Mouse (Mus musculus) embryonic facial prominence, embryonic 13.5 days (tissue): ENCODE results near the gene Dclk3. TPM values are rescaled to one million over a fixed set of nuclear protein-coding genes. Genes with fewer than 3 reads are reported as not detected.

Source experiments
- ATAC-seq: fragments of 200-750 bp; cut with Nextera tagmentation; 2 replicates; pipeline ENCODE4 v1.8.0; 2017; ENCODE audit warnings: low read depth; ENCODE audit not compliant: insufficient number of reproducible peaks, insufficient read depth, low FRiP score, low TSS enrichment
- H3K27ac ChIP-seq: fragments of 300-500 bp; sonication (generic); 2 replicates; pipeline ENCODE4 v1.5.1; 2015; ENCODE audit warnings: moderate library complexity, mild to moderate bottlenecking, inconsistent platforms
- H3K27me3 ChIP-seq: fragments of 300-500 bp; sonication (generic); 2 replicates; pipeline ENCODE4 v1.6.1; 2015; ENCODE audit warnings: mild to moderate bottlenecking, inconsistent platforms
- H3K36me3 ChIP-seq: fragments of 300-500 bp; sonication (generic); 2 replicates; pipeline ENCODE4 v1.6.1; 2015; ENCODE audit warnings: mild to moderate bottlenecking, inconsistent platforms
- H3K4me1 ChIP-seq: fragments of 300-500 bp; sonication (generic); 2 replicates; pipeline ENCODE4 v1.6.1; 2015; ENCODE audit warnings: inconsistent platforms
- H3K4me2 ChIP-seq: fragments of 300-500 bp; sonication (generic); 2 replicates; pipeline ENCODE4 v1.6.1; 2015; ENCODE audit warnings: moderate library complexity, mild to moderate bottlenecking, inconsistent platforms
- H3K4me3 ChIP-seq: fragments of 300-500 bp; sonication (generic); 2 replicates; pipeline ENCODE4 v1.5.1; 2015; ENCODE audit warnings: mild to moderate bottlenecking, inconsistent platforms
- H3K9ac ChIP-seq: fragments of 300-500 bp; sonication (generic); 2 replicates; pipeline ENCODE4 v1.6.1; 2015; ENCODE audit warnings: mild to moderate bottlenecking, inconsistent platforms
- H3K9me3 ChIP-seq: fragments of 300-500 bp; sonication (generic); 2 replicates; pipeline ENCODE4 v1.6.1; 2016; ENCODE audit warnings: inconsistent platforms
- WGBS: fragments of 180-500 bp; shearing (Covaris S2); methylation state at CpG from one replicate; pipeline ENCODE4 v1.1.7; 2015; ENCODE audit warnings: mixed read lengths; 5-methylcytosine and 5-hydroxymethylcytosine counted together
- polyA plus RNA-seq: library from polyadenylated mRNA; unstranded; fragments of >200 nt; fragmentation: Nextera tagmentation; extraction: Ambion mirVana; gene quantifications from 2 replicates; pipeline ENCODE4 v1.2.1, GENCODE M21; 2015

Gene Dclk3
- polyA plus RNA-seq, 1 experiment from 2014 or later: 5.6 TPM

DNA sequence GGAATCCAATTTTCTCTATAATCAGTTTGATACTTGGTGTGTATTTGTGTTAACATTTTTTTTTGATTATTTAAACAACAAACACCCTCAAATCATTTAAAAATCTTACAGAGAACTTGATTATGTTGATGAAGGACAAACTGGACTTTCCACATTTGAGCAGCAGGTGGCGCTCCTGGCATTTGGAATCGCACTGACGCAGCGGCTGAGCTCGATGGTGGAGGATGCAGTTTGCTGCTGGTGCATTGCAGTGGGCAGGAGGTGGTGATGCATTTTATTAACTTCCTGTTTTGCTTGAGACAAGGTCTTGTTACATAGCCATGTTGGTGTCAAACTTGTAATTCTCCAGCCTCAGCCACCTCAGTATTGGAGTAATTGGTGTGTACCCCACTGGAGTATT is 56.7 kb downstream of the Dclk3 start:
- Histone ChIP-seq H3K9ac (no peak overlapping the region), H3K4me1 (no peaks in the 10 kb centered on the region; the same call in 1 of the 2 replicates), H3K27ac (no peak overlapping the region), H3K4me2 (no peak overlapping the region), H3K27me3 (peaks cover 10% of the 10 kb centered on the region; the same call in 1 of the 2 replicates), H3K4me3 (no peak overlapping the region), H3K9me3 (no peaks in the 10 kb centered on the region), H3K36me3 (no peaks in the 10 kb centered on the region)
- under 1% methylated on average over 5 of the region's 5 CpGs for whole genome bisulfite sequencing
- no peak for ATAC-seq

DNA sequence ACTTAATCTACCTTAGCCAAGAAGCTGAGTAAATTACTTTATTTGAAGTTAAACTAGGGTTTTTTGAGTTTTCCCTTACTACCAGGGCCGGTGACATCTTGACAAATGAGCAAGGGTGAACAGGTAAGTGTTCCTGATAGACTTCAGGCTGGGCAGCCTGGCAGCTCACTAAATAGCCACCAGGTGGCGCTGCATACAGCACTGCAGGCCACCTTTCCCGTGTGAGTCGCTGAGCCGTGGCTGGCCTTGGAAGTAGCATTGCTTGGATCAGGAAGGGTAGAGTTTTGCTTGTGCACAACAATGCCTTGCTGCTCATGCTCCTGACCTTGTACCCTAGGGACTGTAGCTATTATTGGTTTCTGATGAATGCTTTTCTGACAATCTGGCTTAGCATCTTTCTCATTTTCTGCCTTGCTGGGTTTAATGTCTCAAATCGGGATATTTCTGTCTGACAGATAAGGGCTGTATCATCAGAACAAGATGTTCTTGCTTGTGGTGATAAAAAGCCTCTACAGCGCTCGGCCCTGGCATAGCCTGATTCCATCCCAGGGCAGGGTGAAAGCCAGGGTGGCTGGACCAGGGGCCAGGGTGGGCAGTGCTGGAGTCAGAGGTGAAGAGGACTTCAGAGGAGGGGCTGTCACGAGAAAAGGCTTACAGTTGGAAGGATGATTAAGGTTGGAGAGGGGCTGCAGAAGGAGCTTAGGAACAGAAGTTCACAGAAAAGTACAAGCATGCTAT is 58.4 kb downstream of the Dclk3 start:
- 26% methylated on average over 9 of the region's 9 CpGs for WGBS
- ATAC-seq: no peak

DNA sequence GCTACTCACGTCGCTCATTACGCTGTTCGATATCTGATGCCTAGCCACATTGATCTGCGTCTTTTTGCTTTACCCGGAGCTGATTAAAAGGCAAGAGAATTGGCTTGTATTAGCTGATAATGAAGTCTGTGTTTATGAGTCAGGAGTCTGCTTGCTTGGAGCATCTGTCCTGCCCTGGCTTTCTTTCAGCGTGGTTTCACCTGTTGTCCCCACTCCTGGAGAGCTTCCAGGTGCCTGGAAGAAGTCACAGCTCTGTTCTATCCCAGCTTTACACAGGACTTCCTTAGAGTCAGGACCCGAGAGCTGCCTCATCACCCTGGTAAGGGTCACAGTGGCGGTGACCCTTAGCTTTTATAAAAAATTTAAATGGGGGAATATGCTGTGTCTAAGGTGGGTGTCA is 61.3 kb downstream of the Dclk3 start:
- Histone ChIP-seq H3K9ac (no peak overlapping the region), H3K27me3 (0 out of 2 replicates have a peak, but pooled peaks cover 3% of the 10 kb centered on the region), H3K36me3 (no peaks in the 10 kb centered on the region), H3K9me3 (no peaks in the 10 kb centered on the region), H3K4me2 (no peak overlapping the region), H3K4me1 (no peaks in the 10 kb centered on the region; the same call in 1 of the 2 replicates), H3K4me3 (no peak overlapping the region), H3K27ac (no peak overlapping the region)
- ATAC-seq: no peak
- 76% methylated on average over 9 of the region's 9 CpGs for WGBS

More for the DNA sequence above, 58.4 kb downstream of the Dclk3 start:
- Histone ChIP-seq H3K27ac (no peak overlapping the region), H3K4me3 (no peak overlapping the region), H3K27me3 (peaks cover 5% of the 10 kb centered on the region; the same call in 1 of the 2 replicates), H3K4me2 (no peak overlapping the region), H3K9me3 (no peaks in the 10 kb centered on the region), H3K36me3 (no peaks in the 10 kb centered on the region), H3K4me1 (no peaks in the 10 kb centered on the region; the same call in 1 of the 2 replicates), H3K9ac (no peak overlapping the region)

DNA sequence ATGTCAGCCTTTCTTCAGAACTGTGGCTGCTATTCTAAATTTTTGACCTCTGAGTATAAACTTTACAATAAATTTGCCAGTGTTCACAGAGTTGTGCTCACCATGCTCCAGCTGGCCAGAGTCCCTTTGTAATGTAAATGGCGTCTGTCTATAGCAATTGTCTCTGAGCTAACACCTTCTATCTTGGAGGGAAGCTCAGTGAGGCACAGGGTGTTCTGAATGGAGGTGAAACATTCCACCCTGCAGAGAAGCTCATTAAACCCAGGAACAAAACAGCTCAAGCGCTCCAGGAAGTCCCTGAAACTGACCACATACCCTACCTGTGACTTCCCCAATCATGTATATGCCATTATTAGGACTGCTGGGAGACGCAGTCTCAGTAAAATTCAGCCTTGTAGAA is 67.2 kb downstream of the Dclk3 start:
- 53% methylated on average over 3 of the region's 3 CpGs for WGBS

DNA sequence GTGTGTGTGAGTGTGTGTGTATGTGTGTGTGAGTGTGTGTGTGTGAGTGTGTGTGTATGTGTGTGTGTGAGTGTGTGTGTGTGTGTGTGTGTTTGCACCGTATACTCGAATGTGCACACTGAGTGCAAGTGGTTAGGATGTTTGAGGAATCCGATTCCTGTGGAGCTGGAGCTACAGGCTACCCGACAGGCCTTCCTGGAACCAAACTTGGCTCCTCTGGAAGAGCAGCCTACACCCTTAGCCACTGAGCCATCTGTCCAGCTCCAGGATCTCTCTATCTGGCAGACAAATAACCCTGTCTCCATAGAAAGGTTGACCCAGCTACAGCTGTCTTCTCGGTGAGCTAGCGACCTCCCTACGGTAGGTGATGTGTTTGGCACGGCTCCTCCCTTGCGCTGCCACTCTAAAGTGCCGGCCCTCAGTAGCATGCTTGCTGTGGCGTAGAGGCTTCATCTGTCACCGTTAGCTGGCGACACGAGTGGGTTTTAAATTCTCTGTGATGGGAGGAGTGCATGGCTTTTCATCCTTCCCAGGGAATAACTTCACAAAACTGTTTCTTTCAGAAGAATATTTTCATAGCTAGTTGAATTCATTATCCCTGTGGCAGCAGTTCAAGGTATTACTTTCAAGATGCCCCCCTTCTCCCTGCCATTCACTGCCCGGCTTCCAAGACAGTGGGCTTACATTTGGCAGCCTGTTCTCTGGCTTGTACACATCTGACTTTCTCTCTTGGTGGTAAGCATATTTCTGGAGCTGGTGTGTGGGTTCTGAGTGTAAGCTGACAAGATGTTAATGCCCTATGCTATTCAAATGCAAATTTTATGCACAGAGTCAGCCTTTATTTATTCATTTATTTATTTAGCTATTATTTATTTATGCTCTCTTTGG is 75.9 kb downstream of the Dclk3 start:
- WGBS: 75% methylated on average over 15 of the region's 15 CpGs
- Histone ChIP-seq H3K36me3 (no peaks in the 10 kb centered on the region), H3K9ac (no peak overlapping the region), H3K4me2 (no peak overlapping the region), H3K27ac (no peak overlapping the region; the same call in 1 of the 2 replicates), H3K4me3 (no peak overlapping the region), H3K9me3 (no peaks in the 10 kb centered on the region), H3K4me1 (no peaks in the 10 kb centered on the region), H3K27me3 (no peaks in the 10 kb centered on the region)
- ATAC-seq: no peak

More for the DNA sequence above, 67.2 kb downstream of the Dclk3 start:
- Histone ChIP-seq H3K27ac (no peak overlapping the region), H3K4me3 (no peak overlapping the region), H3K27me3 (no peaks in the 10 kb centered on the region), H3K9ac (no peak overlapping the region), H3K36me3 (no peaks in the 10 kb centered on the region), H3K4me2 (no peak overlapping the region), H3K9me3 (peaks cover 4% of the 10 kb centered on the region), H3K4me1 (no peaks in the 10 kb centered on the region)
- ATAC-seq: no peak

DNA sequence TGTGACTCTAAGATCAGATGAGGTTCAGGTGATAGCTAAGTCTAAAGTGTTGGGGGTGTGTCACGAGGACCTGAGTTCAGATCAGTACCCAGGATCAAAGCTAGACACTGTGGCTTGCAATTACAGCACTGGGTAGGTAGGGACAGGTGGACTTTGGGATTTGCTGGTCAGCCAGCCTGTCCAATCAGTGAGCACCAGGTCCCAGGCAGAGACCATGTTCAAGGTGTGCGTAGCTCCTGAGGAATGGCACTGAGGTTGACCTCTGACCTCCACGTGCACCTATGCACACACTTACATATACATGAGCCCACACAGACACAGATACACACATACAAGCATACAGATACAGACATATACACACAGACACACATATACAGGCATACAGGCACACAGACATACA is 76.7 kb downstream of the Dclk3 start:
- Histone ChIP-seq H3K9ac (no peak overlapping the region), H3K27me3 (no peaks in the 10 kb centered on the region), H3K27ac (no peak overlapping the region), H3K4me1 (no peaks in the 10 kb centered on the region), H3K4me3 (no peak overlapping the region), H3K4me2 (no peak overlapping the region), H3K9me3 (no peaks in the 10 kb centered on the region), H3K36me3 (no peaks in the 10 kb centered on the region)
- 83% methylated on average over 3 of the region's 3 CpGs for WGBS
- ATAC-seq: no peak

DNA sequence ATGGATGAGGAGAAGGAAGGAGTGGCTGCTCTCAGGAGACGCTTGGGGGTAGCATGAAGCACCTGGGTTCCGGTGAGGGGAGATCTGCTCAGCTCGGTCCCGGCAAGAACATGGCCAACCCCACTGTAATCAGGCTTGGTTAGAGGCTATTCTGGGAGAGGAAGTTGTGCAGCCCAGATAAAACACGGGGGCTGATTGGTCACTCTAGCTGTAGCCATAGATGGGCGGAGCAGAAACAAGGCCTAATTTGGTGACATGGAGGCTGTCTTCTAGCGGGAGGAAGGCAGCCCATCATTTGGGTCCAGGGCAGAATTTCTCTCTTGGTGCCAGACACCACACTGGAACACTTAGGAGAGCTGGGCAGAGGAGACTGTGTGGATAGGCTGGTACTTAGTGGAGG is 83.3 kb downstream of the Dclk3 start:
- 91% methylated on average over 7 of the region's 7 CpGs for WGBS
- H3K4me2 ChIP-seq: no peak overlapping the region
- ATAC-seq: no peak
- no peak overlapping the region for H3K27ac ChIP-seq
- no peak overlapping the region for H3K9ac ChIP-seq
- no peaks in the 10 kb centered on the region for H3K9me3 ChIP-seq
- no peaks in the 10 kb centered on the region for H3K27me3 ChIP-seq
- no peak overlapping the region for H3K4me3 ChIP-seq
- H3K36me3 ChIP-seq: no peaks in the 10 kb centered on the region
- no peaks in the 10 kb centered on the region for H3K4me1 ChIP-seq

DNA sequence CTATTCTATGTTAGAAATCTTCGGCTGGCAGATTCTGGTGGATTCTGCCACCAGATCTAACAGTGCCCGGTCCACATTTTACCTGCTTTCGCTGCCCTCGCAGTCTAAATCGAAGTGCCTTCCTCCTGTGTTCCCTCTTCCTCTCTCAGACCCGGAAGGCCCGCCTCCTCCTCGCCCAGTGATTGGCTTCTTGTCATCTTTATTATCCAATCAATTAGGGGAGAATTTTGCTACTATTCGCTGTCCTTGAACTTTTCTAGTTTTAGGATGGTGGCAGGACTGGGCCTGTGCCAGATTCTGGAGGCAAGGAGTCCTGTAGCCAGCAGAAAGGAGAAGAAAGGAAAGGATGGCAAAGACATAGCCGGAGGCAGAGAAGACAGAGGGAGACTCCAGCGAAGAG is 84.2 kb downstream of the Dclk3 start:
- 90% methylated on average over 11 of the region's 11 CpGs for WGBS
- Histone ChIP-seq H3K4me3 (no peak overlapping the region), H3K4me2 (no peak overlapping the region), H3K9ac (no peak overlapping the region), H3K27me3 (no peaks in the 10 kb centered on the region), H3K27ac (no peak overlapping the region), H3K36me3 (no peaks in the 10 kb centered on the region), H3K9me3 (no peaks in the 10 kb centered on the region), H3K4me1 (no peaks in the 10 kb centered on the region)
- ATAC-seq: no peak

DNA sequence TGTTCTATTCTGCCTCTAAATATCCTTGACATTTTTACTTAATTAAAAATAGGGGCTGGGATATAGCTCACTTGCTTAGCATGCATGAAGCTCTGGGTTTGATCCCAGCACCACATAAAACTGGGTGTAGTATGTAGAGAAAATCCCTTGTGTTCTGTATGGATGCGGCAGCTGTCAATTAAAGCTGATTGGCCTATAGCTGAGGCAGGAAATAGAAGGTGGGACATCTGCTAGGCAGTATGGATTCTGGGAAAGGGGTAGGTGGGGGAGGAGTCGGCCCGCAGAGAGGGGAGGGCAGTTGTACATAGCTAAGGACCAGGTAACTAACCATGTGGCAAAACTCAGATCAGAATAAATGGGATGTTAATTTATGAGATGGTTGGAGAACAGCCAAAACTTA is 85.0 kb downstream of the Dclk3 start:
- WGBS: 93% methylated on average over 3 of the region's 3 CpGs
- no peak for ATAC-seq
- Histone ChIP-seq H3K27me3 (no peaks in the 10 kb centered on the region), H3K9ac (no peak overlapping the region), H3K9me3 (no peaks in the 10 kb centered on the region), H3K4me1 (no peaks in the 10 kb centered on the region), H3K4me3 (no peak overlapping the region), H3K4me2 (no peak overlapping the region), H3K27ac (no peak overlapping the region), H3K36me3 (no peaks in the 10 kb centered on the region)

DNA sequence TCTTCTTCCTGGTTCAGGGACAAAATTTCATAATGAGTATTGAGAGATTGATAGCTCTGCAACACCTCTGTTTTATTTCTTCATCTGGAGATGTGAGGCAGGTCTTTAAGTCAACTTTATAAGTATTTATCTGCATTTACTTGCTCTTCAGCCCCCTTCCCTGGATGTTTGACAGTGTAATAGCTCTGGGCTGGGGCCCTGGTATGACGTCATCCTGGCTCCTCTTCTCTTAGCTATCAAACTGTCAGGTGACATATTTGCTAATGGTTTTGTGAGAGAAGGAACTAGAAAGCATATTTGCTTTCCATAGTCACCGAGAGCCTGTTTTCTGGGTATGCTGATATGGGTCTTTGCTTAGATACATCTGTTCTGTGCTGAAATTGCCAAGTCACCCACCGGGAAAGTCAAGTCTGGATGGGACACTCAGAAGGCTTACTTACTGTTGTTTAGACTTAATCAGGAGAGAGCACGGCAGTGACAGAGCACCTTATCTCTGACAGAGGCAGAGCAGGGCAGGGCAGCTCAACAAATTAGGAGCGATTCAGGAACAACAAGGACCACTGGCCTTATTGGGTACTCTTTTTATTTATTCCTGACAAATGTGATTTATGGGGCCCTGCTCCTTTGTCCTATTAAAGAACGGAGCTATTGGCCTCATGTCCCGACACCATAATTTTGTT is 96.0 kb downstream of the Dclk3 start:
- Histone ChIP-seq H3K4me1 (no peaks in the 10 kb centered on the region), H3K9ac (no peak overlapping the region), H3K27ac (no peak overlapping the region), H3K27me3 (no peaks in the 10 kb centered on the region), H3K9me3 (no peaks in the 10 kb centered on the region), H3K4me2 (no peak overlapping the region), H3K36me3 (no peaks in the 10 kb centered on the region), H3K4me3 (no peak overlapping the region)
- ATAC-seq: no peak
- WGBS: 80% methylated on average over 7 of the region's 7 CpGs

DNA sequence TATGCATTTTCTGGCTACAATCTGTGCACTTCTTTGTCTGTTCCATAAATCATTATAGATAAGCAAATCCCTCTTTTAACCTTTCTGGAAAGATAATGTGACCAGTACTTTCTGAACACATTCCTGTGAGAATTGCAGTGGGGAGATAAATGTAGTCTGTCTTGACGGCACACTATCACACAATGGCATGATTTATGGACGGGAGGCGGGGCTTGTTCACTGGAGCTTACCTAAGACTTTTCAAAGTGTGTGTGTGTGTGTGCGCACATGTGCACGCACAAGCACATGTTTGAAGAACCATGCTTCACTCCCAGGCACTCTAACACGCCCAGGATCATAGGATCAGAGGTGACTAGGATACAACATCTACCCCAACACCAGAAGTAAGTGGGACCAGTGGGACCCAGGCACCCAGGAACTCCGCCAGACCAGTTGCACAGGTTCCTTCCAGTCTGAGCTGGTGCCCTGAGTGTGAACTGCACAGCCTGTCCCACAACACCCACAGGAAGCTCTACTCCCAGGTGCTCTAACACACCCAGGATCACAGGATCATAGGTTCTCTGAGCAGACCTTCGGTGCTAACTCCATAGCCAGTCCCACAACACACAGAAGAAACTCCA is 96.7 kb downstream of the Dclk3 start:
- 81% methylated on average over 8 of the region's 8 CpGs for WGBS
- Histone ChIP-seq H3K4me3 (no peak overlapping the region), H3K9ac (no peak overlapping the region), H3K4me1 (no peaks in the 10 kb centered on the region), H3K4me2 (no peak overlapping the region), H3K27ac (no peak overlapping the region), H3K36me3 (no peaks in the 10 kb centered on the region), H3K9me3 (no peaks in the 10 kb centered on the region), H3K27me3 (no peaks in the 10 kb centered on the region)
- no peak for ATAC-seq
